Mouse (Mus musculus): Measurements from ENCODE around the gene Gramd4.
A peak's percentile ranks its signal among the peaks of the same experiment; 100 is the strongest.

Gene Gramd4

GRCm38 (mm10) chr15:86119186-86119585, 61.7 kb downstream of the Gramd4 start:
- no peak for DNase-seq

- DNase-seq: no peak
Measured at GRCm38 (mm10) chr15:86122261-86122949, 64.9 kb downstream of the Gramd4 start.

GRCm38 (mm10) chr15:86123409-86123808, 65.9 kb downstream of the Gramd4 start:
- DNase-seq: no peak

- peak; percentile 87 to 88 for DNase-seq
Measured at GRCm38 (mm10) chr15:86124359-86124758, 66.9 kb downstream of the Gramd4 start.

- DNase-seq: no peak
Measured at GRCm38 (mm10) chr15:86129036-86129435, 71.5 kb downstream of the Gramd4 start.

GRCm38 (mm10) chr15:86130657-86131056, 73.2 kb downstream of the Gramd4 start:
- no peak for DNase-seq

GRCm38 (mm10) chr15:86134941-86135783, 77.7 kb downstream of the Gramd4 start:
- peak; percentile 83 to 84 for DNase-seq

- DNase-seq: peak; percentile 74 to 77
Measured at GRCm38 (mm10) chr15:86137638-86138037, 80.1 kb downstream of the Gramd4 start.

GRCm38 (mm10) chr15:86140323-86140722, 82.8 kb downstream of the Gramd4 start:
- DNase-seq: peak; percentile 67 to 72

GRCm38 (mm10) chr15:86144577-86144976, 87.1 kb downstream of the Gramd4 start:
- no peak for DNase-seq

GRCm38 (mm10) chr15:86145046-86145445, 87.6 kb downstream of the Gramd4 start:
- no peak for DNase-seq

- DNase-seq: no peak
Measured at GRCm38 (mm10) chr15:86146922-86147321, 89.4 kb downstream of the Gramd4 start.

GRCm38 (mm10) chr15:86150593-86150992, 93.1 kb downstream of the Gramd4 start:
- DNase-seq: no peak

GRCm38 (mm10) chr15:86153481-86153960, 96.0 kb downstream of the Gramd4 start:
- no peak for DNase-seq

- DNase-seq: no peak
Measured at GRCm38 (mm10) chr15:86156492-86156891, 99.0 kb downstream of the Gramd4 start.

- no peak for DNase-seq
Measured at GRCm38 (mm10) chr15:86159093-86159492, 101.6 kb downstream of the Gramd4 start.

GRCm38 (mm10) chr15:86159719-86160118, 102.2 kb downstream of the Gramd4 start:
- peak in 1 of 2 experiments; percentile 40 for DNase-seq

- DNase-seq: no peak
Measured at GRCm38 (mm10) chr15:86160906-86161305, 103.4 kb downstream of the Gramd4 start.

GRCm38 (mm10) chr15:86161800-86162199, 104.3 kb downstream of the Gramd4 start:
- DNase-seq: peak; percentile 70 to 74

GRCm38 (mm10) chr15:86164718-86165345, 107.3 kb downstream of the Gramd4 start:
- no peak for DNase-seq

- no peak for DNase-seq
Measured at GRCm38 (mm10) chr15:86165811-86166590, 108.5 kb downstream of the Gramd4 start.

GRCm38 (mm10) chr15:86167032-86167655, 109.6 kb downstream of the Gramd4 start:
- DNase-seq: no peak

All from B cell, adult 2 months (primary cell).